Mouse (Mus musculus) neural tube, embryonic 11.5 days (tissue): ENCODE data around the gene Cd52. TPM values are rescaled to one million over a fixed set of nuclear protein-coding genes. Genes with fewer than 3 reads are reported as not detected.

ENCODE experiments used
- polyA plus RNA-seq: library from polyadenylated mRNA; unstranded; fragments of >200 nt; fragmentation: Nextera tagmentation; extraction: Ambion mirVana; gene quantifications from 2 replicates; pipeline ENCODE4 v1.2.1, GENCODE M21; 2014

Gene Cd52
- polyA plus RNA-seq, 1 experiment from 2014 or later, result 6.4 TPM

Other genes starting within 250 kb of the Cd52 start
- gene Rps6ka1, start 207.3 kb downstream of the Cd52 start, polyA plus RNA-seq, result 30.0 and 33.5 TPM in 2 replicates
- 2,917 and 3,166 TPM in 2 replicates for gene Hmgn2, start 126.4 kb downstream of the Cd52 start, polyA plus RNA-seq
- gene Dhdds, start 94.2 kb downstream of the Cd52 start, polyA plus RNA-seq, result 40.6 and 42.1 TPM in 2 replicates
- 3.2 and 3.4 TPM in 2 replicates for gene Lin28a, start 76.2 kb downstream of the Cd52 start, polyA plus RNA-seq
- gene Zfp683, start 41.2 kb downstream of the Cd52 start, polyA plus RNA-seq, result not detected in 2 replicates
- 0.53 and 0.99 TPM in 2 replicates for gene Crybg2, start 34.3 kb downstream of the Cd52 start, polyA plus RNA-seq
- 4.7 and 7.1 TPM in 2 replicates for gene Ubxn11, start 7.5 kb upstream of the Cd52 start, polyA plus RNA-seq
- 295 and 314 TPM in 2 replicates for gene Sh3bgrl3, start 33.7 kb upstream of the Cd52 start, polyA plus RNA-seq
- gene Cep85, start 92.0 kb upstream of the Cd52 start, polyA plus RNA-seq, result 30.0 and 30.6 TPM in 2 replicates
- not detected in 2 replicates for gene Gm7534, start 107.9 kb upstream of the Cd52 start, polyA plus RNA-seq
- gene Catsper4, start 132.3 kb upstream of the Cd52 start, polyA plus RNA-seq, result not detected in 2 replicates
- 0.36 and 0.50 TPM in 2 replicates for gene Cnksr1, start 143.3 kb upstream of the Cd52 start, polyA plus RNA-seq
- 0.28 TPM in 1 of 2 replicates, not detected in the other for gene E130218I03Rik, start 148.6 kb upstream of the Cd52 start, polyA plus RNA-seq
- 18.6 and 19.2 TPM in 2 replicates for gene Zfp593, start 150.5 kb upstream of the Cd52 start, polyA plus RNA-seq
- not detected in 2 replicates for gene Gm30191, start 151.9 kb upstream of the Cd52 start, polyA plus RNA-seq
- 11.1 and 11.8 TPM in 2 replicates for gene Grrp1, start 159.0 kb upstream of the Cd52 start, polyA plus RNA-seq
- gene Pdik1l, start 192.8 kb upstream of the Cd52 start, polyA plus RNA-seq, result 21.6 and 23.1 TPM in 2 replicates
- 0.87 and 1.6 TPM in 2 replicates for gene Trim63, start 220.0 kb upstream of the Cd52 start, polyA plus RNA-seq
- gene Slc30a2, start 248.1 kb upstream of the Cd52 start, polyA plus RNA-seq, result not detected in 2 replicates